Mouse (Mus musculus): ENCODE data around the gene Cacna2d1. TPM values are rescaled to one million over a fixed set of nuclear protein-coding genes. Genes with fewer than 3 reads are reported as not detected.

The Cacna2d1 gene
- polyA plus RNA-seq, 1 experiment from 2014 or later: 25.4 TPM

- Histone ChIP-seq H3K4me2 (no peak overlapping the region), H3K9ac (no peak overlapping the region), H3K9me3 (replicated peaks) (no peaks in the 10 kb centered on the region), H3K27me3 (replicated peaks) (no peaks in the 10 kb centered on the region), H3K4me3 (no peak overlapping the region), H3K36me3 (peaks cover 11% of the 10 kb centered on the region), H3K4me1 (replicated peaks) (0 out of 2 replicates have a peak, but pooled peaks cover 3% of the 10 kb centered on the region), H3K27ac (ENCODE audit: poor library complexity, severe bottlenecking) (no peak overlapping the region)
- ATAC-seq (ENCODE audit: insufficient number of reproducible peaks, low FRiP score): no peak
- 53% methylated on average over 6 of the region's 6 CpGs for WGBS
Measured at GRCm38 (mm10) chr5:15941191-15941725, 6.8 kb downstream of the Cacna2d1 start.

DNA sequence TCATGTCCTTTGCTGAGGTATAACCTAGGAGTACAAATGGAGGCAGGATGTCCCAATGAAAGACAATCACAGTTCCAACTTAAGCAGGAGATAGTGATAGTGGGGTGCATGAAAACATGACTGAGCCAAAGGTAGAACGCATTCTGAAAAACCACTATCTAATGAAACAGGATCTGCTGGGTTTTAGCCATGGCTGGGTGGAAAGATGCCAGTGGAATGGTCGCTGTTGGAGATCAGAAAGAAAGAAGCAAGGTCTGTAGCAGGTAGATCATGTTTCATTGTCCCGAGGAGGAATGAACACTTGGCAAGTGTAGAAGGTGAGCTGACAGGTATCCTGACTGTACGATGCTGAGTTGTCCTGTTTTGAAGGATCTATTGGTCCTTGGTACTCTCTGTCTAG, 7.6 kb downstream of the Cacna2d1 start:
- no peak overlapping the region for H3K9ac ChIP-seq
- WGBS: 73% methylated on average over 4 of the region's 4 CpGs

DNA sequence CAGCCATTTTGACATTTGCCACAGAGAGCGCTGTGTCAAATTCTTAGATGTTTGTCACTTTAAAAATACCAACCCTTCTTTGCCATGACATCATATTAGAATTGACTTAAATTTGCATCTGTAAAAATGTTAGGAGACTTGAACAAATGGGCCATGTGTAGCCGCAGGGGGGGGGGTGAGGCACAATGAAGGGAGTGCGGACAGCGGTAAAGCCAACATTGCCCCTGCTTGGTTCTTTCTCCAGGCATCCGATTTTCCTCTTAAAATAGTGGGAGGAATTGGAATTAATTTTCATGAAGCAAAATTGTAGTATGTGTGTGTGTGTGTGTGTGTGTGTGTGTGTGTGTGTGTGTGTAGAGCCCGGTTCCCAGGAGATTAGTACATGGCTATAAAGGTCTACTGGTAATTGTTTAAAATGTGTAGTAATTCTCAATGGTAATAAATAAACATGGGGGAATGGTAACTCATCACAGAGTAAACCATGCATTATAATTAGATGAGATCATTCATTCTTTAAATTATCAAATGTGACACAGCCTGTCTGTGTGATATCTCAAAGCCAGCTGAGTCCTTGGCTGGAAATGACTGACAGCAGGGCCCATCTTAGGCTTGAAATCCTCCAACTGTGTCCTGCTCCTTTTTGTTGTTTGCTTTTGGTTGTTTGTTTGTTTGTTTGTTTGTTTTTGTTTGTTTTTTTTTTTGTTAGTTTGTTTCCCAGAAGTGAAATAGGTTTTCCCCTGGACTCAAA, 14.0 kb downstream of the Cacna2d1 start:
- H3K27ac ChIP-seq (ENCODE audit: poor library complexity, severe bottlenecking): no peak overlapping the region
- H3K4me2 ChIP-seq: no peak overlapping the region
- ATAC-seq (ENCODE audit: insufficient number of reproducible peaks, low FRiP score): no peak
- H3K27me3 ChIP-seq (replicated peaks): no peaks in the 10 kb centered on the region
- no peak overlapping the region for H3K9ac ChIP-seq
- H3K4me3 ChIP-seq: no peak overlapping the region
- peaks cover 10% of the 10 kb centered on the region for H3K36me3 ChIP-seq
- no peaks in the 10 kb centered on the region for H3K9me3 ChIP-seq (replicated peaks)
- H3K4me1 ChIP-seq (replicated peaks): no peaks in the 10 kb centered on the region
- 95% methylated on average over 6 of the region's 6 CpGs for WGBS

More for the DNA sequence above, 7.6 kb downstream of the Cacna2d1 start:
- Histone ChIP-seq H3K4me1 (replicated peaks) (0 out of 2 replicates have a peak, but pooled peaks cover 3% of the 10 kb centered on the region), H3K9me3 (replicated peaks) (no peaks in the 10 kb centered on the region), H3K27ac (ENCODE audit: poor library complexity, severe bottlenecking) (no peak overlapping the region), H3K4me3 (no peak overlapping the region), H3K4me2 (no peak overlapping the region), H3K36me3 (peaks cover 11% of the 10 kb centered on the region), H3K27me3 (replicated peaks) (no peaks in the 10 kb centered on the region)
- no peak for ATAC-seq (ENCODE audit: insufficient number of reproducible peaks, low FRiP score)

DNA sequence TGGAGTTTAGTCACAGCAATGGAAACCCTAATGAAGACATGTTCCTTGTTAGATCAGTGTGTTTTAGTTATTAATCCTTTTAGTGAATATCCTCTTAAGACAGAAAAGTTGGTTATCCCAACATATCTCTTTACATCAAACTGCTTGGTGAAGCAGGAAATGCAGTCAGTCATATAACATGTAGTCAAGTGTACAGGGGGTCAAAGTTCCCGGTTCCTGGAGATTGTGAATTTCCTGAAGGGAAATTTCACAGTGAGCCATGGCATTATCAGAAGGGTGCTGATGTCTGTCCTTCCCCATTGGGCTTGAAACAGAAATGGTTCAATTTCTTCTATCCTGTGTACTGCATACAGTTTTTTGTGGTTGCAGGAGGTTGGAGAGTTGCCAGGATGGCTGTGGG, 25.3 kb downstream of the Cacna2d1 start:
- ATAC-seq (ENCODE audit: insufficient number of reproducible peaks, low FRiP score): no peak

DNA sequence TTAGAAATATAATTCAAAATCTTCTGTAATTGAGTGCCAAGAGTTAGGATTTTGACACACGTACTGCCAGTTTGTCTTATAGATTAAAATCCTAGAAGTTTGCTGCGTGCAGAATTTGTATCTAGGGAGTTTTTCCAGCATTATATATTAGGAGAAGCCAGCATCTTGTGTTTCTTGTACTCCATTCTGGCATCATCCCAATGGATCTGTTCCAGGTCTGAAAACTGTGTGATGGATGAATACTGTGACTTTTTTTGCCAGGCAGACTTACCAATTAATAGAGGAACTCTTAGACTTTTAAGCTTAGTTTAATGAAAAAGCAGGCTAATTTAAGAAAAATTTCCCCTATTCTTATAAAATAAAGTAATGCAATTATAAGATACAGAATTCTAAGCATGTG, 27.4 kb downstream of the Cacna2d1 start:
- no peaks in the 10 kb centered on the region for H3K36me3 ChIP-seq
- peaks cover 5% of the 10 kb centered on the region; the same call in 1 of the 2 replicates for H3K9me3 ChIP-seq (replicated peaks)
- H3K27me3 ChIP-seq (replicated peaks): no peaks in the 10 kb centered on the region
- H3K4me1 ChIP-seq (replicated peaks): peaks cover 16% of the 10 kb centered on the region
- H3K4me3 ChIP-seq: no peak overlapping the region
- no peak overlapping the region for H3K4me2 ChIP-seq
- no peak overlapping the region for H3K9ac ChIP-seq
- no peak for ATAC-seq (ENCODE audit: insufficient number of reproducible peaks, low FRiP score)
- WGBS: 77% methylated on average over 2 of the region's 2 CpGs
- no peak overlapping the region for H3K27ac ChIP-seq (ENCODE audit: poor library complexity, severe bottlenecking)

More for the DNA sequence above, 25.3 kb downstream of the Cacna2d1 start:
- H3K9ac ChIP-seq: no peak overlapping the region
- H3K4me2 ChIP-seq: no peak overlapping the region
- peak overlapping the region; percentile 17; the same call in 1 of the 2 replicates for H3K27ac ChIP-seq (ENCODE audit: poor library complexity, severe bottlenecking)
- H3K4me1 ChIP-seq (replicated peaks): peaks cover 12% of the 10 kb centered on the region
- no peak overlapping the region for H3K4me3 ChIP-seq
- no peaks in the 10 kb centered on the region for H3K36me3 ChIP-seq
- peaks cover 5% of the 10 kb centered on the region; the same call in 1 of the 2 replicates for H3K9me3 ChIP-seq (replicated peaks)
- H3K27me3 ChIP-seq (replicated peaks): no peaks in the 10 kb centered on the region
- 53% methylated on average over 1 of the region's 1 CpGs for WGBS

DNA sequence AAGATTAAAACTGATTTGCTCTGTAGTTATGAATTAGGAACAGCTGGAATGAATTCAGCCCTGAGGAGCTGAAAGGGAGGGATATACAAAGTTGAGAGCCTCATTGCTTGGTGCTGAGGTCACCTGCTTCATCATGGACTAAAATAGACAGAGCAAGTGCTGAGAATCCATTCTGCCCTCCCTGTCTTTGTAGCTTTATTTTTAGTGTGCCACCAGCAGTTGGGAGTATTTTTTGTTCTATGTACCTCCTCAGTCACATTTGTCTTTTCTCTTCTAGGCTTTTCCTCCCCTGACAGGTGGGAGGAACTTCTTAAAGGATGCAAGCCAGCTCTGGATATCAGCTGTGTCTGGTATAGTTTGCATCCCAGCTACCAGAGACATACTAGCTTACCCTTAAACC, 32.4 kb downstream of the Cacna2d1 start:
- Histone ChIP-seq H3K27me3 (replicated peaks) (no peaks in the 10 kb centered on the region), H3K36me3 (no peaks in the 10 kb centered on the region), H3K4me1 (replicated peaks) (peaks cover 25% of the 10 kb centered on the region), H3K4me3 (no peak overlapping the region), H3K4me2 (no peak overlapping the region; the same call in 1 of the 2 replicates), H3K27ac (ENCODE audit: poor library complexity, severe bottlenecking) (peak overlapping the region; percentile 93), H3K9me3 (replicated peaks) (no peaks in the 10 kb centered on the region), H3K9ac (no peak overlapping the region)
- peak; percentile 69; the same call in 1 of the 2 replicates for ATAC-seq (ENCODE audit: insufficient number of reproducible peaks, low FRiP score)

GRCm38 (mm10) chr5:15971821-15972220, 37.3 kb downstream of the Cacna2d1 start:
- Histone ChIP-seq H3K27ac (ENCODE audit: poor library complexity, severe bottlenecking) (peak overlapping the region; percentile 33; the same call in 1 of the 2 replicates), H3K27me3 (replicated peaks) (no peaks in the 10 kb centered on the region)
- ATAC-seq (ENCODE audit: insufficient number of reproducible peaks, low FRiP score): no peak

GRCm38 (mm10) chr5:15972351-15972750, 37.9 kb downstream of the Cacna2d1 start:
- no peak overlapping the region for H3K4me3 ChIP-seq
- H3K4me1 ChIP-seq (replicated peaks): peaks cover 21% of the 10 kb centered on the region
- H3K9ac ChIP-seq: no peak overlapping the region
- no peaks in the 10 kb centered on the region for H3K36me3 ChIP-seq
- H3K9me3 ChIP-seq (replicated peaks): no peaks in the 10 kb centered on the region
- 58% methylated on average over 1 of the region's 1 CpGs for WGBS
- no peak overlapping the region for H3K4me2 ChIP-seq
- no peak overlapping the region for H3K27ac ChIP-seq (ENCODE audit: poor library complexity, severe bottlenecking)
- ATAC-seq (ENCODE audit: insufficient number of reproducible peaks, low FRiP score): no peak
- H3K27me3 ChIP-seq (replicated peaks): no peaks in the 10 kb centered on the region

More at GRCm38 (mm10) chr5:15971821-15972220, 37.3 kb downstream of the Cacna2d1 start:
- H3K4me2 ChIP-seq: no peak overlapping the region
- peaks cover 21% of the 10 kb centered on the region for H3K4me1 ChIP-seq (replicated peaks)
- no peaks in the 10 kb centered on the region for H3K9me3 ChIP-seq (replicated peaks)
- WGBS: 64% methylated on average over 4 of the region's 4 CpGs
- H3K4me3 ChIP-seq: no peak overlapping the region
- H3K9ac ChIP-seq: no peak overlapping the region
- no peaks in the 10 kb centered on the region for H3K36me3 ChIP-seq

DNA sequence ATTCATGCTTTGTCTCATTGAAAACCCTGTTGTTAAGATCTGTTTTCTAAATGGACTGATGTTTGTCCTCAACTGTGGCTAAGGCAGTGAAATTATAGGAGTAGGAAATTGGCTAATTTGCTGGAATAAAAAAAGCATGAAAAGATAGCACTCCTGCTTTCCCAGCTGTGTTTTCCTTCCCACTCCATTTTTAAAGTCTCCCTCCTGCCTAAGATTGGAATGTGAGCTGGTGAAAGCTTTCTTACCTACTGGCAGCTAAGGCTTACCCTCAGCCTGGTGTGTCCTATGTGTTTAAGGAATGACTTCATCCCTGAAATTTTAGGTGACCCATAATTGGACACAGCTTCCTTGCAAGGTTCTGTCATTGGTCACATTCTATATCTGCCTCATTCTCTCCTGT, 40.2 kb downstream of the Cacna2d1 start:
- Histone ChIP-seq H3K9me3 (replicated peaks) (no peaks in the 10 kb centered on the region), H3K36me3 (no peaks in the 10 kb centered on the region), H3K27me3 (replicated peaks) (no peaks in the 10 kb centered on the region), H3K9ac (no peak overlapping the region), H3K4me1 (replicated peaks) (peaks cover 11% of the 10 kb centered on the region), H3K4me3 (no peak overlapping the region), H3K27ac (ENCODE audit: poor library complexity, severe bottlenecking) (no peak overlapping the region), H3K4me2 (no peak overlapping the region)
- no peak for ATAC-seq (ENCODE audit: insufficient number of reproducible peaks, low FRiP score)

- no peak for ATAC-seq (ENCODE audit: insufficient number of reproducible peaks, low FRiP score)
- Histone ChIP-seq H3K4me1 (replicated peaks) (0 out of 2 replicates have a peak, but pooled peaks cover 3% of the 10 kb centered on the region), H3K4me3 (no peak overlapping the region), H3K36me3 (no peaks in the 10 kb centered on the region), H3K9ac (no peak overlapping the region), H3K27me3 (replicated peaks) (no peaks in the 10 kb centered on the region), H3K27ac (ENCODE audit: poor library complexity, severe bottlenecking) (no peak overlapping the region), H3K4me2 (no peak overlapping the region), H3K9me3 (replicated peaks) (no peaks in the 10 kb centered on the region)
- 77% methylated on average over 2 of the region's 2 CpGs for WGBS
Measured at GRCm38 (mm10) chr5:15979225-15979624, 44.7 kb downstream of the Cacna2d1 start.

GRCm38 (mm10) chr5:15982573-15982972, 48.1 kb downstream of the Cacna2d1 start:
- Histone ChIP-seq H3K36me3 (no peaks in the 10 kb centered on the region), H3K27me3 (replicated peaks) (no peaks in the 10 kb centered on the region), H3K27ac (ENCODE audit: poor library complexity, severe bottlenecking) (no peak overlapping the region), H3K9ac (no peak overlapping the region), H3K4me1 (replicated peaks) (peaks cover 6% of the 10 kb centered on the region; the same call in 1 of the 2 replicates), H3K4me2 (no peak overlapping the region), H3K4me3 (no peak overlapping the region), H3K9me3 (replicated peaks) (no peaks in the 10 kb centered on the region)
- no peak for ATAC-seq (ENCODE audit: insufficient number of reproducible peaks, low FRiP score)
- 58% methylated on average over 4 of the region's 4 CpGs for WGBS
